Mouse (Mus musculus) heart, embryonic 14.5 days (tissue): ENCODE data around the gene Dohh. TPM values are rescaled to one million over a fixed set of nuclear protein-coding genes. Genes with fewer than 3 reads are reported as not detected.

Source experiments
- ATAC-seq: fragments of 200-750 bp; cut with Nextera tagmentation; 2 replicates; pipeline ENCODE4 v1.8.0; 2017; ENCODE audit warnings: low read depth, moderate TSS enrichment; ENCODE audit not compliant: insufficient number of reproducible peaks, insufficient read depth, low FRiP score
- H3K27ac ChIP-seq, 2 experiments: fragments of 200-500 bp in 1 of 2; fragments of 300-500 bp in 1 of 2; sonication (generic) in 1 of 2; replicated peaks in 1 of 2; 2 replicates each; pipeline ENCODE4 v1.5.1; 2012 to 2014; ENCODE audit warnings: low read depth in 2 of 2, low read length in 2 of 2, control low read depth in 1 of 2, mild to moderate bottlenecking in 1 of 2, mixed read lengths in 1 of 2; ENCODE audit not compliant: control insufficient read depth in 1 of 2, insufficient read depth in 1 of 2
- H3K27me3 ChIP-seq: fragments of 300-500 bp; sonication (generic); 2 replicates; pipeline ENCODE4 v1.6.1; 2014; ENCODE audit warnings: mild to moderate bottlenecking, low read length, control low read depth; ENCODE audit not compliant: control insufficient read depth, insufficient read depth
- H3K36me3 ChIP-seq: fragments of 300-500 bp; sonication (generic); 2 replicates; pipeline ENCODE4 v1.6.1; 2014; ENCODE audit warnings: mild to moderate bottlenecking, control low read depth, low read length, mixed read lengths; ENCODE audit not compliant: control insufficient read depth, insufficient read depth
- H3K4me1 ChIP-seq, 2 experiments: fragments of 200-500 bp in 1 of 2; fragments of 300-500 bp in 1 of 2; sonication (generic) in 1 of 2; 2 replicates each; pipeline ENCODE4 v1.6.1; 2012 to 2014; ENCODE audit warnings: low read length in 2 of 2, control low read depth in 1 of 2, mixed read lengths in 1 of 2; ENCODE audit not compliant: control insufficient read depth in 2 of 2, insufficient read depth in 2 of 2
- H3K4me2 ChIP-seq: fragments of 300-500 bp; sonication (generic); 2 replicates; pipeline ENCODE4 v1.6.1; 2014; ENCODE audit warnings: mild to moderate bottlenecking, low read length
- H3K4me3 ChIP-seq, 2 experiments: fragments of 200-500 bp in 1 of 2; fragments of 300-500 bp in 1 of 2; sonication (generic) in 1 of 2; 2 replicates each; pipeline ENCODE4 v1.5.1; 2012 to 2014; ENCODE audit warnings: low read length in 2 of 2, mild to moderate bottlenecking in 2 of 2, control low read depth in 1 of 2, low read depth in 1 of 2, moderate library complexity in 1 of 2; ENCODE audit not compliant: control insufficient read depth in 1 of 2, insufficient read depth in 1 of 2
- H3K9ac ChIP-seq: fragments of 300-500 bp; sonication (generic); 2 replicates; pipeline ENCODE4 v1.6.1; 2014; ENCODE audit warnings: mild to moderate bottlenecking, low read length
- H3K9me3 ChIP-seq: fragments of 300-500 bp; sonication (generic); 2 replicates; pipeline ENCODE4 v1.6.1; 2016; ENCODE audit warnings: low read length, control low read depth; ENCODE audit not compliant: control insufficient read depth
- WGBS: fragments of 180-500 bp; shearing (Covaris S2); extraction: QIAGEN DNeasy Blood & Tissue Kit; methylation state at CpG from one replicate; pipeline ENCODE4 v1.1.7; 2014; 5-methylcytosine and 5-hydroxymethylcytosine counted together
- microRNA-seq: library from miRNA; unstranded; fragments of <30 nt; microRNA quantifications from one replicate; pipeline ENCODE4, GENCODE M21; 2016
- polyA plus RNA-seq: library from polyadenylated mRNA; unstranded; fragments of >200 nt; fragmentation: Nextera tagmentation; extraction: Ambion mirVana; gene quantifications from 2 replicates; pipeline ENCODE4 v1.2.1, GENCODE M21; 2014

Dohh gene
- polyA plus RNA-seq, 1 experiment from 2014 or later = 53.5 TPM

GRCm38 (mm10) chr10:81432169-81432867 is 48.1 kb downstream of the Dohh start:
- peak overlapping the region; percentile 61 for H3K4me2 ChIP-seq
- 0 out of 4 replicates have a peak overlapping the region, but pooled peaks of 1 of the 2 experiments have one; percentile 16 for H3K4me3 ChIP-seq
- peaks cover 22 to 46% of the 10 kb centered on the region in 2 experiments for H3K4me1 ChIP-seq
- no peak for ATAC-seq
- no peaks in the 10 kb centered on the region for H3K36me3 ChIP-seq
- no peaks in the 10 kb centered on the region for H3K27me3 ChIP-seq
- H3K9ac ChIP-seq = no peak overlapping the region
- no peaks in the 10 kb centered on the region for H3K9me3 ChIP-seq
- 64% methylated on average over 21 of the region's 21 CpGs for WGBS
- 0 out of 4 replicates have a peak overlapping the region, but pooled peaks of 1 of the 2 experiments have one; percentile 19 for H3K27ac ChIP-seq

- 5% methylated on average over 17 of the region's 17 CpGs for WGBS
- H3K27ac ChIP-seq = 0 out of 4 replicates have a peak overlapping the region, but pooled peaks of 1 of the 2 experiments have one; percentile 19
These were observed 48.6 kb downstream of the Dohh start for GRCm38 (mm10) chr10:81432868-81433262.

GRCm38 (mm10) chr10:81433541-81434289 is 49.5 kb downstream of the Dohh start:
- Histone ChIP-seq H3K36me3 (no peaks in the 10 kb centered on the region), H3K4me1 (peaks cover 20 to 44% of the 10 kb centered on the region in 2 experiments), H3K4me3 (no peak overlapping the region; a peak in 1 of 4 replicates), H3K27me3 (no peaks in the 10 kb centered on the region), H3K27ac (no peak overlapping the region), H3K9ac (peak overlapping the region; percentile 62; the same call in 1 of the 2 replicates), H3K4me2 (peak overlapping the region; percentile 61; the same call in 1 of the 2 replicates), H3K9me3 (no peaks in the 10 kb centered on the region)
- no peak for ATAC-seq
- WGBS = 75% methylated on average over 24 of the region's 26 CpGs

More at GRCm38 (mm10) chr10:81432868-81433262, 48.6 kb downstream of the Dohh start:
- peaks cover 20 to 44% of the 10 kb centered on the region in 2 experiments for H3K4me1 ChIP-seq
- ATAC-seq = peak; percentile 66
- H3K27me3 ChIP-seq = no peaks in the 10 kb centered on the region
- no peaks in the 10 kb centered on the region for H3K9me3 ChIP-seq
- peak overlapping the region; percentile 62; the same call in 1 of the 2 replicates for H3K9ac ChIP-seq
- peak overlapping the region; percentile 61 for H3K4me2 ChIP-seq
- H3K4me3 ChIP-seq = peak overlapping the region in 1 of 2 experiments; percentile 16; a peak in 1 of 4 replicates
- H3K36me3 ChIP-seq = no peaks in the 10 kb centered on the region

GRCm38 (mm10) chr10:81434361-81435263 is 50.4 kb downstream of the Dohh start:
- Histone ChIP-seq H3K27me3 (no peaks in the 10 kb centered on the region), H3K4me2 (no peak overlapping the region), H3K9ac (0 out of 2 replicates have a peak overlapping the region, but pooled peaks have one; percentile 32), H3K9me3 (no peaks in the 10 kb centered on the region), H3K36me3 (no peaks in the 10 kb centered on the region), H3K4me1 (peaks cover 16 to 39% of the 10 kb centered on the region in 2 experiments), H3K4me3 (no peak overlapping the region), H3K27ac (no peak overlapping the region)
- no peak for ATAC-seq
- 46% methylated on average over 15 of the region's 15 CpGs for WGBS

GRCm38 (mm10) chr10:81435436-81435835 is 51.2 kb downstream of the Dohh start:
- Histone ChIP-seq H3K9me3 (no peaks in the 10 kb centered on the region), H3K27me3 (no peaks in the 10 kb centered on the region), H3K4me1 (peaks cover 14 to 36% of the 10 kb centered on the region in 2 experiments), H3K4me2 (no peak overlapping the region), H3K4me3 (no peak overlapping the region), H3K9ac (0 out of 2 replicates have a peak overlapping the region, but pooled peaks have one; percentile 32), H3K27ac (no peak overlapping the region), H3K36me3 (no peaks in the 10 kb centered on the region)
- no peak for ATAC-seq
- WGBS = 70% methylated on average over 3 of the region's 3 CpGs

Small RNAs within 50 kb of the gene (microRNA-seq; reads per million reads assigned to microRNA genes)
- gene Mir1191b = 2.2 reads per million
- not detected for gene Mir6913

Other genes with a start within 250 kb of the Dohh start
- gene Zbtb7a, start 249.2 kb upstream of the Dohh start, polyA plus RNA-seq = 16.8 and 18.8 TPM in 2 replicates
- 33.5 and 34.0 TPM in 2 replicates for gene Pias4, start 216.5 kb upstream of the Dohh start, polyA plus RNA-seq
- 331 and 337 TPM in 2 replicates for gene Eef2, start 207.8 kb upstream of the Dohh start, polyA plus RNA-seq
- 41.5 and 51.0 TPM in 2 replicates for gene Dapk3, start 201.4 kb upstream of the Dohh start, polyA plus RNA-seq
- gene 4930442H23Rik, start 200.6 kb upstream of the Dohh start, polyA plus RNA-seq = not detected in 2 replicates
- gene Nmrk2, start 182.4 kb upstream of the Dohh start, polyA plus RNA-seq = 7.4 and 8.3 TPM in 2 replicates
- gene Atcay, start 153.6 kb upstream of the Dohh start, polyA plus RNA-seq = 0.74 and 0.80 TPM in 2 replicates
- gene Zfr2, start 151.3 kb upstream of the Dohh start, polyA plus RNA-seq = 5.0 and 7.3 TPM in 2 replicates
- 0.91 and 1.3 TPM in 2 replicates for gene Matk, start 131.5 kb upstream of the Dohh start, polyA plus RNA-seq
- 274 and 298 TPM in 2 replicates for gene Mrpl54, start 117.5 kb upstream of the Dohh start, polyA plus RNA-seq
- 38.8 and 39.8 TPM in 2 replicates for gene Apba3, start 117.5 kb upstream of the Dohh start, polyA plus RNA-seq
- gene Tjp3, start 92.8 kb upstream of the Dohh start, polyA plus RNA-seq = 1.8 and 2.2 TPM in 2 replicates
- gene Pip5k1c, start 91.5 kb upstream of the Dohh start, polyA plus RNA-seq = 31.4 and 33.7 TPM in 2 replicates
- gene Cactin, start 63.3 kb upstream of the Dohh start, polyA plus RNA-seq = 16.6 and 16.9 TPM in 2 replicates
- 9.5 and 11.3 TPM in 2 replicates for gene Tbxa2r, start 55.7 kb upstream of the Dohh start, polyA plus RNA-seq
- 0.11 TPM in 1 of 2 replicates, not detected in the other for gene Gipc3, start 41.2 kb upstream of the Dohh start, polyA plus RNA-seq
- gene Hmg20b, start 33.9 kb upstream of the Dohh start, polyA plus RNA-seq = 94.2 and 97.0 TPM in 2 replicates
- 3.7 and 6.5 TPM in 2 replicates for gene Mfsd12, start 26.9 kb upstream of the Dohh start, polyA plus RNA-seq
- gene 4930404N11Rik, start 18.6 kb upstream of the Dohh start, polyA plus RNA-seq = 0.28 and 0.38 TPM in 2 replicates
- 64.6 and 67.0 TPM in 2 replicates for gene Fzr1, start 5.9 kb upstream of the Dohh start, polyA plus RNA-seq
- gene Gm48551, start within 50 bp of the Dohh start, polyA plus RNA-seq = 1.7 and 2.0 TPM in 2 replicates
- gene Gm48552, start 4.6 kb downstream of the Dohh start, polyA plus RNA-seq = 1.0 TPM in 2 replicates
- gene Smim24, start 8.6 kb downstream of the Dohh start, polyA plus RNA-seq = 3.8 and 4.7 TPM in 2 replicates
- 45.0 and 47.0 TPM in 2 replicates for gene Nfic, start 71.2 kb downstream of the Dohh start, polyA plus RNA-seq
- gene Celf5, start 98.3 kb downstream of the Dohh start, polyA plus RNA-seq = 0.19 TPM in 1 of 2 replicates, not detected in the other
- 40.7 and 44.6 TPM in 2 replicates for gene Ncln, start 112.0 kb downstream of the Dohh start, polyA plus RNA-seq
- 0.24 and 0.35 TPM in 2 replicates for gene S1pr4, start 115.7 kb downstream of the Dohh start, polyA plus RNA-seq
- gene Gna15, start 139.8 kb downstream of the Dohh start, polyA plus RNA-seq = 0.74 and 0.89 TPM in 2 replicates
- gene Gna11, start 160.8 kb downstream of the Dohh start, polyA plus RNA-seq = 54.9 and 57.4 TPM in 2 replicates
- 367 and 598 TPM in 2 replicates for gene Aes, start 175.1 kb downstream of the Dohh start, polyA plus RNA-seq
- 21.6 and 21.8 TPM in 2 replicates for gene Tle2, start 190.1 kb downstream of the Dohh start, polyA plus RNA-seq
- gene Tle6, start 216.6 kb downstream of the Dohh start, polyA plus RNA-seq = 30.7 and 35.3 TPM in 2 replicates
- gene BC025920, start 221.8 kb downstream of the Dohh start, polyA plus RNA-seq = 0.35 and 0.84 TPM in 2 replicates
- gene Sirt6, start 243.4 kb downstream of the Dohh start, polyA plus RNA-seq = 22.5 and 23.9 TPM in 2 replicates
- 8.1 and 9.0 TPM in 2 replicates for gene Ankrd24, start 244.1 kb downstream of the Dohh start, polyA plus RNA-seq